Mouse (Mus musculus): ENCODE results near the gene Xkrx.
"Not testable (repeated sequence)": the region's sequence is repeated elsewhere in the genome, so short reads cannot be mapped to it uniquely, and the experiment has no call there.

Xkrx gene

GRCm38 (mm10) chrX:134162043-134162720, at the start of gene Xkrx:
TSS of gene Xkrx (minus strand) at chrX:134162076.
- DNase-seq (ENCODE audit: low read depth, low spot score), result no peak

- no peak for DNase-seq (ENCODE audit: low read depth, low spot score)
Measured at GRCm38 (mm10) chrX:134211151-134211642, 49.3 kb upstream of the Xkrx start.

- no peak for DNase-seq (ENCODE audit: low read depth, low spot score)
Measured at GRCm38 (mm10) chrX:134208491-134208890, 46.6 kb upstream of the Xkrx start.

GRCm38 (mm10) chrX:134187201-134187600, 25.3 kb upstream of the Xkrx start, which contains the start of gene Arl13a:
TSS of gene Arl13a (plus strand) at chrX:134187501.
- DNase-seq (ENCODE audit: low read depth, low spot score), result not testable (repeated sequence)

- no peak for DNase-seq (ENCODE audit: low read depth, low spot score)
Measured at GRCm38 (mm10) chrX:134174699-134175098, 12.8 kb upstream of the Xkrx start.

- DNase-seq (ENCODE audit: low read depth, low spot score), result no peak
Measured at GRCm38 (mm10) chrX:134170584-134170983, 8.7 kb upstream of the Xkrx start.

GRCm38 (mm10) chrX:134163484-134163883, 1.6 kb upstream of the Xkrx start:
- DNase-seq (ENCODE audit: low read depth, low spot score), result no peak

GRCm38 (mm10) chrX:134162826-134163225, 950 bp upstream of the Xkrx start:
- DNase-seq (ENCODE audit: low read depth, low spot score), result no peak

- DNase-seq (ENCODE audit: low read depth, low spot score), result no peak
Measured at GRCm38 (mm10) chrX:134160442-134160841, 1.4 kb downstream of the Xkrx start.

- DNase-seq (ENCODE audit: low read depth, low spot score), result no peak
Measured at GRCm38 (mm10) chrX:134158151-134158550, 3.7 kb downstream of the Xkrx start.

- DNase-seq (ENCODE audit: low read depth, low spot score), result no peak
Measured at GRCm38 (mm10) chrX:134141986-134142385, 19.9 kb downstream of the Xkrx start.

- DNase-seq (ENCODE audit: low read depth, low spot score), result no peak
Measured at GRCm38 (mm10) chrX:134141551-134141950, 20.3 kb downstream of the Xkrx start.

GRCm38 (mm10) chrX:134140024-134140423, 21.9 kb downstream of the Xkrx start:
- DNase-seq (ENCODE audit: low read depth, low spot score), result no peak

- no peak for DNase-seq (ENCODE audit: low read depth, low spot score)
Measured at GRCm38 (mm10) chrX:134133821-134134220, 28.1 kb downstream of the Xkrx start.

- no peak for DNase-seq (ENCODE audit: low read depth, low spot score)
Measured at GRCm38 (mm10) chrX:134132295-134132694, 29.6 kb downstream of the Xkrx start.

- DNase-seq (ENCODE audit: low read depth, low spot score), result no peak
Measured at GRCm38 (mm10) chrX:134128549-134128948, 33.3 kb downstream of the Xkrx start.

- DNase-seq (ENCODE audit: low read depth, low spot score), result no peak
Measured at GRCm38 (mm10) chrX:134116417-134116816, 45.5 kb downstream of the Xkrx start.

GRCm38 (mm10) chrX:134111767-134112166, 50.1 kb downstream of the Xkrx start:
- DNase-seq (ENCODE audit: low read depth, low spot score), result no peak

- DNase-seq (ENCODE audit: low read depth, low spot score), result no peak
Measured at GRCm38 (mm10) chrX:134102641-134103040, 59.2 kb downstream of the Xkrx start.

All from c-Kit-negative CD71-positive TER-119-positive erythroid progenitor cells, embryonic 14.5 days (primary cell).